Mouse (Mus musculus) liver, postnatal 0 days (tissue): ENCODE data around the gene Ldlrad2.

Source experiments
- CTCF ChIP-seq: sonication (generic); IDR thresholded peaks from 2 replicates; pipeline ENCODE4 v1.5.1; 2016; ENCODE audit warnings: antibody characterized with exemption, low read depth
- EP300 ChIP-seq: IDR thresholded peaks from 2 replicates; pipeline ENCODE4 v1.6.1; 2016; ENCODE audit warnings: antibody characterized with exemption, low read depth, mild to moderate bottlenecking

GRCm38 (mm10) chr4:137597098-137597630, 22.8 kb upstream of the Ldlrad2 start:
- TF ChIP-seq CTCF (no peak), EP300 (no peak)
